Mouse (Mus musculus): ENCODE measurements around the gene Mpeg1. TPM values are rescaled to one million over a fixed set of nuclear protein-coding genes. Genes with fewer than 3 reads are reported as not detected.

Gene Mpeg1
- total RNA-seq, 2 experiments from 2014 or later: 6.6 to 7.1 TPM

Other genes with a start within 250 kb of the Mpeg1 start
- gene Olfr1432, start 228.2 kb upstream of the Mpeg1 start, total RNA-seq (2021): not detected
- gene Olfr262, start 219.1 kb upstream of the Mpeg1 start, total RNA-seq (2021): not detected
- not detected for gene Olfr235, start 199.7 kb upstream of the Mpeg1 start, total RNA-seq (2021)
- not detected for gene Olfr1434, start 180.9 kb upstream of the Mpeg1 start, total RNA-seq (2021)
- not detected for gene Olfr1436, start 161.6 kb upstream of the Mpeg1 start, total RNA-seq (2021)
- not detected for gene Olfr1437, start 135.7 kb upstream of the Mpeg1 start, total RNA-seq (2021)
- not detected for gene Olfr1438-ps1, start 124.9 kb upstream of the Mpeg1 start, total RNA-seq (2021)
- not detected for gene Olfr1440, start 73.5 kb upstream of the Mpeg1 start, total RNA-seq (2021)
- not detected for gene Olfr1441, start 43.3 kb upstream of the Mpeg1 start, total RNA-seq (2021)
- gene Pfpl, start 32.9 kb upstream of the Mpeg1 start, total RNA-seq (2021): not detected
- gene Dtx4, start 40.7 kb downstream of the Mpeg1 start, total RNA-seq (2021): 1 to 10 TPM; 7.6 to 9.7 TPM
- 1 to 10 TPM; 5.8 to 7.3 TPM for gene Fam111a, start 85.0 kb downstream of the Mpeg1 start, total RNA-seq (2021)
- gene Gm4952, start 139.2 kb downstream of the Mpeg1 start, total RNA-seq (2021): not detected
- gene Glyat, start 172.5 kb downstream of the Mpeg1 start, total RNA-seq (2021): not detected
- gene Olfr1442, start 209.7 kb downstream of the Mpeg1 start, total RNA-seq (2021): not detected
- gene Olfr1443, start 217.3 kb downstream of the Mpeg1 start, total RNA-seq (2021): not detected
- not detected for gene Keg1, start 235.0 kb downstream of the Mpeg1 start, total RNA-seq (2021)